Mouse (Mus musculus) retina, postnatal 1 day (tissue): ENCODE data around the gene Galk1.

Source experiments
- DNase-seq: peaks from one replicate; pipeline ENCODE4 v3.0.0-alpha.2; 2012

Gene Galk1

GRCm38 (mm10) chr11:116009661-116010060, 2.9 kb downstream of the Galk1 start:
- DNase-seq = no peak

- DNase-seq = peak; percentile 19
Observed at GRCm38 (mm10) chr11:116008832-116009375, 3.6 kb downstream of the Galk1 start.

- no peak for DNase-seq
Observed at GRCm38 (mm10) chr11:116008411-116008810, 4.1 kb downstream of the Galk1 start.

GRCm38 (mm10) chr11:116007095-116007850, 5.2 kb downstream of the Galk1 start:
- no peak for DNase-seq

GRCm38 (mm10) chr11:116005701-116006419, 6.7 kb downstream of the Galk1 start:
- DNase-seq = no peak

- DNase-seq = peak; percentile 84
Observed at GRCm38 (mm10) chr11:116004840-116005700, 7.4 kb downstream of the Galk1 start.

- DNase-seq = no peak
Observed at GRCm38 (mm10) chr11:116004186-116004823, 8.2 kb downstream of the Galk1 start.

- no peak for DNase-seq
Observed at GRCm38 (mm10) chr11:116002894-116003293, 9.6 kb downstream of the Galk1 start.

GRCm38 (mm10) chr11:116001725-116002124, 10.8 kb downstream of the Galk1 start:
- no peak for DNase-seq

GRCm38 (mm10) chr11:116000607-116001006, 11.9 kb downstream of the Galk1 start:
- DNase-seq = no peak

- peak; percentile 82 for DNase-seq
Observed at GRCm38 (mm10) chr11:115999538-116000143, 12.9 kb downstream of the Galk1 start.

- no peak for DNase-seq
Observed at GRCm38 (mm10) chr11:115999027-115999426, 13.5 kb downstream of the Galk1 start.

GRCm38 (mm10) chr11:115997662-115998061, 14.9 kb downstream of the Galk1 start:
- no peak for DNase-seq

- no peak for DNase-seq
Observed at GRCm38 (mm10) chr11:115997047-115997446, 15.5 kb downstream of the Galk1 start.

- no peak for DNase-seq
Observed at GRCm38 (mm10) chr11:115995256-115995655, 17.3 kb downstream of the Galk1 start.

- no peak for DNase-seq
Observed at GRCm38 (mm10) chr11:115992098-115992497, 20.4 kb downstream of the Galk1 start.

GRCm38 (mm10) chr11:115989686-115990085, 22.8 kb downstream of the Galk1 start:
- no peak for DNase-seq

- no peak for DNase-seq
Observed at GRCm38 (mm10) chr11:115983291-115983690, 29.2 kb downstream of the Galk1 start.

GRCm38 (mm10) chr11:115982472-115982871, 30.0 kb downstream of the Galk1 start:
- DNase-seq = no peak

GRCm38 (mm10) chr11:115975544-115975943, 37.0 kb downstream of the Galk1 start:
- no peak for DNase-seq

GRCm38 (mm10) chr11:115975083-115975420, 37.5 kb downstream of the Galk1 start:
- peak; percentile 44 for DNase-seq
